Mouse (Mus musculus): ENCODE measurements around the gene Gm11492.

GRCm38 (mm10) chr11:87596492-87596891 lies 30.0 kb downstream of the Gm11492 start:
- TF ChIP-seq POLR2A (IDR thresholded peaks at IDR 0.05; ENCODE audit: borderline replicate concordance, extremely low read depth, low read depth, low read length) (no peak), CTCF (IDR thresholded peaks at IDR 0.05; ENCODE audit: insufficient read depth, low read length) (no peak)
